ENCODE assay signal across 27 mouse cellular contexts in genomic region chr15:85267891-85268290, GRCm38 (mm10).
DNase-seq lines count a peak whose midpoint lies in the region; ATAC-seq and TF ChIP-seq lines count a peak whose summit lies in the region.
"Had no signal": no experiment of that assay in that cellular context is flagged by ENCODE, and none has a peak within 500 bp of the region (broad histone marks: within the 10 kb centered on the region; RNA-seq: fewer than 3 reads in every experiment).

No protein-coding gene starts in this region.

- peaks cover 63% of the 10 kb centered on the region for H3K36me3 ChIP-seq in forebrain, embryonic 10.5 days (replicated peaks)
- H3K36me3 ChIP-seq in forebrain, embryonic 11.5 days (ENCODE audit: control insufficient read depth, insufficient read depth, low read length), result peaks cover 2% of the 10 kb centered on the region; the same call in 1 of the 2 replicates
- no peaks in the 10 kb centered on the region for H3K36me3 ChIP-seq in kidney, adult 2 months (ENCODE audit: control insufficient read depth, insufficient read depth, low read length)
- peaks cover 31% of the 10 kb centered on the region; the same call in 1 of the 2 replicates for H3K36me3 ChIP-seq in kidney, embryonic 14.5 days (ENCODE audit: control insufficient read depth, insufficient read depth, low read length)
- H3K36me3 ChIP-seq: hindbrain, embryonic 12.5 days; liver, embryonic 13.5 days; neural tube, embryonic 12.5 days had no signal

- H3K4me2 ChIP-seq in forebrain, embryonic 11.5 days (ENCODE audit: low read depth, low read length, severe bottlenecking), result no peak overlapping the region
- H3K4me2 ChIP-seq in kidney, embryonic 14.5 days (replicated peaks; ENCODE audit: low read depth, low read length), result no peak overlapping the region
- H3K4me2 ChIP-seq: embryonic facial prominence, embryonic 13.5 days; forebrain, embryonic 12.5 days; hindbrain, embryonic 12.5 days; limb, embryonic 15.5 days; liver, embryonic 13.5 days; midbrain, embryonic 11.5 days; neural tube, embryonic 12.5 days had no signal

- no peak for TF ChIP-seq CTCF in kidney, adult 2 months (conservative IDR thresholded peaks at IDR 0.05; ENCODE audit: insufficient read depth, insufficient read length, low read depth, low read length)

- H3K9me3 ChIP-seq in forebrain, embryonic 10.5 days, result no peaks in the 10 kb centered on the region
- H3K9me3 ChIP-seq in forebrain, embryonic 11.5 days (ENCODE audit: control insufficient read depth, low read length), result no peaks in the 10 kb centered on the region
- H3K9me3 ChIP-seq in kidney, embryonic 14.5 days (ENCODE audit: control insufficient read depth, low read length), result no peaks in the 10 kb centered on the region
- H3K9me3 ChIP-seq: embryonic facial prominence, embryonic 13.5 days; forebrain, embryonic 12.5 days; hindbrain, embryonic 12.5 days; limb, embryonic 15.5 days; liver, embryonic 13.5 days; neural tube, embryonic 12.5 days had no signal

- H3K27ac ChIP-seq in forebrain, embryonic 10.5 days, result 0 out of 2 replicates have a peak overlapping the region, but pooled peaks have one; percentile 3
- no peak overlapping the region for H3K27ac ChIP-seq in forebrain, embryonic 11.5 days (ENCODE audit: low read depth, low read length)
- H3K27ac ChIP-seq in kidney, adult 2 months (ENCODE audit: insufficient read depth, low read depth, low read length), result no peak overlapping the region
- no peak overlapping the region for H3K27ac ChIP-seq in kidney, embryonic 14.5 days (ENCODE audit: low read depth, low read length)
- H3K27ac ChIP-seq: embryonic facial prominence, embryonic 13.5 days; forebrain, embryonic 12.5 days; hindbrain, embryonic 12.5 days; limb, embryonic 15.5 days; liver, embryonic 13.5 days; neural tube, embryonic 12.5 days had no signal

- 89% methylated on average over 19 of the region's 19 CpGs for WGBS in forebrain, embryonic 10.5 days
- 86% methylated on average over 19 of the region's 19 CpGs for WGBS in forebrain, embryonic 11.5 days
- WGBS in kidney, adult 2 months, result 51% methylated on average over 19 of the region's 19 CpGs
- WGBS in kidney, embryonic 14.5 days, result 81% methylated on average over 19 of the region's 19 CpGs

- no peak for DNase-seq in forebrain, embryonic 10.5 days (ENCODE audit: extremely low spot score, low spot score)
- no peak for DNase-seq in forebrain, embryonic 11.5 days (ENCODE audit: low spot score)
- DNase-seq in kidney, adult 2 months, result peak; percentile 51
- DNase-seq in kidney, adult 8-10 months, result peak; percentile 40 to 45
- DNase-seq in kidney, postnatal 25 days, result peak; percentile 31 to 72
- DNase-seq in retina, embryonic 14.5 days (ENCODE audit: low spot score), result no peak
- no peak for DNase-seq in testis, postnatal 14 days (ENCODE audit: low spot score)
- DNase-seq: adrenal gland, postnatal 10 days; cerebellum, adult 11 months; cerebellum, adult 9-10 months; cerebellum, postnatal 36 days; embryo, embryonic 11 days; forebrain, postnatal 0 days; heart, postnatal 14 days; liver, embryonic 13.5 days; lung, adult 18-20 months; lung, postnatal 36 days; thymus, postnatal 4 days had no signal

- H3K9ac ChIP-seq in forebrain, embryonic 11.5 days (ENCODE audit: low read length), result no peak overlapping the region
- no peak overlapping the region for H3K9ac ChIP-seq in kidney, embryonic 14.5 days (ENCODE audit: low read depth, low read length)
- H3K9ac ChIP-seq: embryonic facial prominence, embryonic 13.5 days; forebrain, embryonic 12.5 days; forebrain, postnatal 0 days; hindbrain, embryonic 12.5 days; limb, embryonic 15.5 days; liver, embryonic 13.5 days; neural tube, embryonic 12.5 days had no signal

- no peaks in the 10 kb centered on the region for H3K27me3 ChIP-seq in forebrain, embryonic 10.5 days (ENCODE audit: poor library complexity, severe bottlenecking)
- no peaks in the 10 kb centered on the region for H3K27me3 ChIP-seq in forebrain, embryonic 11.5 days (ENCODE audit: control insufficient read depth, insufficient read depth, low read length)
- no peaks in the 10 kb centered on the region for H3K27me3 ChIP-seq in kidney, adult 2 months (replicated peaks; ENCODE audit: control insufficient read depth, insufficient read depth, low read length)
- no peaks in the 10 kb centered on the region for H3K27me3 ChIP-seq in kidney, embryonic 14.5 days (ENCODE audit: control insufficient read depth, insufficient read depth, low read length)
- H3K27me3 ChIP-seq: embryonic facial prominence, embryonic 13.5 days; forebrain, embryonic 12.5 days; hindbrain, embryonic 12.5 days; limb, embryonic 15.5 days; liver, embryonic 13.5 days; neural tube, embryonic 12.5 days had no signal

- H3K4me1 ChIP-seq in forebrain, embryonic 10.5 days, result peaks cover 29% of the 10 kb centered on the region
- peaks cover 2% of the 10 kb centered on the region; the same call in 1 of the 2 replicates for H3K4me1 ChIP-seq in forebrain, embryonic 11.5 days (replicated peaks; ENCODE audit: control insufficient read depth, insufficient read depth, low read length)
- no peaks in the 10 kb centered on the region for H3K4me1 ChIP-seq in kidney, adult 2 months (ENCODE audit: control insufficient read depth, insufficient read depth, low read length)
- H3K4me1 ChIP-seq in kidney, embryonic 14.5 days (ENCODE audit: control insufficient read depth, insufficient read depth, low read length), result no peaks in the 10 kb centered on the region
- H3K4me1 ChIP-seq: liver, embryonic 13.5 days had no signal

- TF ChIP-seq POLR2A in kidney, adult 2 months (IDR thresholded peaks at IDR 0.05; ENCODE audit: low read depth, low read length), result no peak

- H3K4me3 ChIP-seq in forebrain, embryonic 10.5 days, result no peak overlapping the region
- H3K4me3 ChIP-seq in forebrain, embryonic 11.5 days (ENCODE audit: low read depth, low read length), result no peak overlapping the region
- H3K4me3 ChIP-seq in kidney, adult 2 months (ENCODE audit: insufficient read depth, low read depth, low read length), result no peak overlapping the region
- H3K4me3 ChIP-seq in kidney, embryonic 14.5 days (ENCODE audit: low read length), result no peak overlapping the region
- H3K4me3 ChIP-seq: embryonic facial prominence, embryonic 13.5 days; forebrain, embryonic 12.5 days; hindbrain, embryonic 12.5 days; limb, embryonic 15.5 days; liver, embryonic 13.5 days; myocyte; neural tube, embryonic 12.5 days had no signal

- ATAC-seq in forebrain, embryonic 11.5 days (replicated peaks; ENCODE audit: low FRiP score), result no peak
- ATAC-seq in kidney, embryonic 14.5 days (ENCODE audit: low FRiP score, low TSS enrichment), result no peak
- ATAC-seq: forebrain, postnatal 0 days; intestine, postnatal 0 days had no signal

Comparison
In these comparisons a context has a peak if more than half of its experiments do, and no peak if none do; other contexts are left out.
1. DNase-seq: peak in kidney, adult 2 months (single experiment), kidney, adult 8-10 months (2 of 2) and kidney, postnatal 25 days (2 of 2); none in forebrain, embryonic 10.5 days (single experiment), forebrain, embryonic 11.5 days (single experiment), retina, embryonic 14.5 days (single experiment) and testis, postnatal 14 days (single experiment).